Mouse (Mus musculus): ENCODE measurements around the gene Capg.
A peak's percentile ranks its signal among the peaks of the same experiment; 100 is the strongest.
"Not testable (repeated sequence)": the region's sequence is repeated elsewhere in the genome, so short reads cannot be mapped to it uniquely, and the experiment has no call there.

The Capg gene

GRCm38 (mm10) chr6:72532580-72532979 is 11.6 kb upstream of the Capg start:
- no peak for DNase-seq (ENCODE audit: low spot score in 2 of 2)

GRCm38 (mm10) chr6:72533555-72533954 is 10.6 kb upstream of the Capg start:
- not testable (repeated sequence) for DNase-seq (ENCODE audit: low spot score in 2 of 2)

- peak; percentile 55 to 64 for DNase-seq (ENCODE audit: low spot score in 2 of 2)
Measured at GRCm38 (mm10) chr6:72534035-72534809, 10.0 kb upstream of the Capg start.

DNA sequence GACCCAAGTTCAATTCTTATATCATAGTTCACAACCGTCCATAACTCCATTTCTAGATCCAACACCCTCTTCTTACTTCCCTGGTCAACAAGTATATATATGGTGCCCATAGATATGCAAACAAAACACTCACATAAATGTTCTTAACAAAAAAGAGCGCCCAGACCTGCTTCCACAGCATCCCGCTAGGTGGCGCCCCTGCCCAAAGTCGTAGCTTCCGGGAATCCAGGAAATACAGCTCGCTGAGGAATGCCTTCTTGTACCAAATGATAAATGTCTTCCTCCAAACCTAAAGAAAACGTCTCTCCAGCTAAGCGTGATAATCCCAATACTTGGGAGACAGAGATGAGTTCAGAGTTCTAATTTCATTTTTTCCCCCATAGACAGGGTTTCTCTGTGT is 9.0 kb upstream of the Capg start:
- DNase-seq (ENCODE audit: low spot score in 2 of 2): peak; percentile 77 to 86

GRCm38 (mm10) chr6:72537998-72538500 is 6.1 kb upstream of the Capg start:
- no peak for DNase-seq (ENCODE audit: low spot score in 2 of 2)

DNA sequence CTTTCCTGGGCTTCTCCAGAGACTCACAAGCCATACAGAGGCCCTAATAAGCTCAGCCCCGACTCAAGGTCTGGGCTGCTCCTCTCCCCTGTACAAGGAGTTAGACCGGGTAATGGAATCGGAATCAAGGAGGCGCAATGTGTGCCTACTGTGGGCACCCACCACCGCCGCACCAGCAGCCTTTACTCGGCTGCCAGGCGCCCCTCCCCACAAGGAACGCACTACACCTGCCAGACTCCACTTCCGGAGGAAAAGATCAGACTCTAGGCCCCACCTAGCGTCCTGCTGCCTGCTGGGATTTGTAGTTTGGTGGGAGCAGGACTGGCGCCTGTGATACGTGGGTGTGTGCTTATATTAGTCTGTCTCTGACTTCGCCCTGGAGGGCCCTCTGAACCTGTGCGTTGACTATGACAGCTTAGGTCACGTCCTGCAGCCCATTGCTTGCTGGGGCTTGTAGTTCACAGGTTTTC is 5.6 kb upstream of the Capg start:
- peak; percentile 77 to 85 for DNase-seq (ENCODE audit: low spot score in 2 of 2)

DNA sequence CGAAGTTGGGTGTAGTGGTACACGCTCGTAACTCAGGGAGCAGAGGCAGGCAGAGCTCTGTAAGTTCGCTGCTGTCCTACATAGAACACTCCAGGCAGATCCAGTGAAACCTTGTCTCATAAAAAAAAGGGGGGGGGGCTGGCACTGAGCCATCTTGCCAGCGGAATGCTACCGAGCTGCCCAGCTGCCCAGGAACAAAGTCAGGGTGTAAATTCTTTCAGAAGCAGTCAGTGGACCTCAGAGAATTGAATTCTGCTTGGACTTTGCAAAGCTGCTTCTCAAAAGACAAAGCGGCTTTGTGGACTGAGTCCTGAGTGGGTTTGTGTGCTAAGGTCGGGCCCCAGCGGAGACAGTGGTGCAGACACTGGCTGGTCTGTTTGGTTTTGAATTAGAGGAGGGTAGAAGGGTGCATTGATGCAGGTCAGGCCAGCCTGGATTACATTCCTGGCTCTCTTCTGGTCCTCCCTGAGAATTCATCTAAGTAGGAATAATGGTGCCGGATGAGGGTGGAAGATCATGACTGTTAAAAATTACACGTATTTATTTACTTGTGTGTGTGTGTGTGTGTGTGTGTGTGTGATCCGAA is 833 bp upstream of the Capg start:
- no peak for DNase-seq (ENCODE audit: low spot score in 2 of 2)

- no peak for DNase-seq (ENCODE audit: low spot score in 2 of 2)
Measured at GRCm38 (mm10) chr6:72545377-72545776, 1.2 kb downstream of the Capg start.

DNA sequence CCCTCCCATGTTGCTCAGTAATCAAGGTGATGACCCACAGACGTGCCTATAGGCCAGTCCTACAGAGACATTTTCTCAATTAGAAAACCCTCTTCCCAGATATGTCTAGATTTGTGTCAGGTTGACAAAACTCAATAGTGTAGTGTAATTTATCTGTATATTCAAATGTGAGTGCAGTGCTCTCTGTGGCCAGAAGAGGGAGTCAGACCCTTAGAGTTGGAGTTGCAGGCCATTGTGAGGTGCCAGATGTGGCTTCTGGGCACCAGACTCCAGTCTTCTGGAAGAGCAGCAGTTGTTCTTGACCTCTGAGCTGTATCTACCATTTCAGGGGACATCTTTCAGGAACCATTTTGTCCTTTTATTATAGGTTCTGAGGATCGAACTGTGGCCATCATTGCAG is 2.9 kb downstream of the Capg start:
- DNase-seq (ENCODE audit: low spot score in 2 of 2): no peak

GRCm38 (mm10) chr6:72547862-72548261 is 3.7 kb downstream of the Capg start:
- no peak for DNase-seq (ENCODE audit: low spot score in 2 of 2)

GRCm38 (mm10) chr6:72549041-72549580 is 4.9 kb downstream of the Capg start:
- DNase-seq (ENCODE audit: low spot score in 2 of 2): peak; percentile 53 to 55

- DNase-seq (ENCODE audit: low spot score in 2 of 2): no peak
Measured at GRCm38 (mm10) chr6:72550025-72550424, 5.8 kb downstream of the Capg start.

GRCm38 (mm10) chr6:72550503-72551100 is 6.4 kb downstream of the Capg start:
- DNase-seq (ENCODE audit: low spot score in 2 of 2): peak; percentile 34 to 37

- peak; percentile 71 to 74 for DNase-seq (ENCODE audit: low spot score in 2 of 2)
Measured at GRCm38 (mm10) chr6:72552171-72553078, 8.2 kb downstream of the Capg start.

DNA sequence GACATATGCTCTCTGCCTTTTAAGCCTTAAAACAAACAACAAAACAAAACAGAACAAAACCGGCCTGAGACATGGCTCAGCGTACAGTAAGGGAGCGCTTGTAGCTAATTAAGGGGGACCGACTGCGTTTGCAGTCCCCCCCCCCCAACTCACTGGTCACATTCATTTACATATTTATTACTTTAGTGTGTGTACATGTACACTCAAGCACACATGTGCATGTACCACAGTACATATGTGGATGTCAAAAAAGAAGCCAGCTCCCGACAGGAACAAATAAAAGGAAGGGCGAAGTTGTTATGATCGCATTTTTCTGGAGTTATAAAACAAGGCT is 8.9 kb downstream of the Capg start:
- no peak for DNase-seq (ENCODE audit: low spot score in 2 of 2)

- DNase-seq (ENCODE audit: low spot score in 2 of 2): no peak
Measured at GRCm38 (mm10) chr6:72560801-72561200, 16.6 kb downstream of the Capg start.

GRCm38 (mm10) chr6:72562486-72562885 is 18.3 kb downstream of the Capg start:
- no peak for DNase-seq (ENCODE audit: low spot score in 2 of 2)

DNA sequence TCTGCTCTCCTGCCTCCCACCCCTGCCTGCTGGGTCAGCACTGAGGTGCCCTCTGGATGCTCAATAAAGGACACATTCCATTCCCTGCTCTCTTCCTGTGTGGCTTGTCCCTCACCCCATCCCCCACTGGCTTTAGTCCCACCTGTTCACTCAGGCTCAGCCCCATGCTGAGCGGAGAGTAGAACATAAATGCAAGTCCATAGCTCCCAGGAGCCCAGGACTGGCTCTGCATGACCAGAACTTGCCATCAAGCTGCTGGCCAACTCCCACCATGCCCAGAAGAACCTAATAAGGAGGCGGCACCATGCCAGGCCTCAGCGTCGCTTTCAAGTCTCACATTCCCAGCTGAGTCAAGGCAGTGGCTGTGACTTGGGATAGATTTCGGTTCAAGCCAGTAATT is 18.7 kb downstream of the Capg start:
- no peak for DNase-seq (ENCODE audit: low spot score in 2 of 2)

GRCm38 (mm10) chr6:72565506-72565905 is 21.3 kb downstream of the Capg start:
- DNase-seq (ENCODE audit: low spot score in 2 of 2): no peak

DNA sequence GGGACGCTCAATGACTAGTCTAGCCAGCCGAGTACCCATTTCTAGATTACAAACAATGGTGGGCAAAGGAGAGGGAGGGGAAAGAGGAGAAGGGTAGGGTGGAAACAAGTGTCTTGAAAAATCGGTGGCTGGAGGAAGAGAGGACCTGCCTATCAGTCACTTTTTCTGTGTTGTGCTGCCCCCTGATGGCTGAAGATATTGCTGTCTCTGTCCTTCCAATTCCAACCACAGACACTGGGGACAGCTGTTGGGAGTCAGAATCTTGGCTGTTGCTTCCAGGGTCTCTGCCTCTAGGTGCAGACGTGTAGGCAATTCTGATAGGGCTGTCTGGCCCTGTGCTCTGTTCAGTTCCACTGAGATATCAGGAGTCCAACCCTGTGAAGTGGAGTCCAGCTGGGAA is 21.9 kb downstream of the Capg start:
- DNase-seq (ENCODE audit: low spot score in 2 of 2): peak; percentile 74 to 85

- no peak for DNase-seq (ENCODE audit: low spot score in 2 of 2)
Measured at GRCm38 (mm10) chr6:72567508-72567907, 23.3 kb downstream of the Capg start.

- DNase-seq (ENCODE audit: low spot score in 2 of 2): no peak
Measured at GRCm38 (mm10) chr6:72568736-72569135, 24.5 kb downstream of the Capg start.

Measured in natural killer cell, adult 2 months (primary cell).